In genomic region chr11:113326387-113327011, GRCm38 (mm10) we compare ENCODE assay signal across 8 mouse cellular contexts.
DNase-seq lines count a peak whose midpoint lies in the region; ATAC-seq and TF ChIP-seq lines count a peak whose summit lies in the region.

No protein-coding gene starts in this region.

- H3K9ac ChIP-seq in heart, adult 2 months (ENCODE audit: low read depth, low read length) = no peak overlapping the region
- no peak overlapping the region for H3K9ac ChIP-seq in limb, embryonic 13.5 days
- no peak overlapping the region for H3K9ac ChIP-seq in midbrain, embryonic 16.5 days (ENCODE audit: low read depth, low read length)
- H3K9ac ChIP-seq in stomach, embryonic 16.5 days (ENCODE audit: low read length) = 0 out of 2 replicates have a peak overlapping the region, but pooled peaks have one; percentile 20

- ATAC-seq in limb, embryonic 13.5 days (ENCODE audit: low FRiP score, low read depth) = no peak
- peak; percentile 55 for ATAC-seq in midbrain, embryonic 16.5 days
- peak; percentile 48; the same call in 1 of the 2 replicates for ATAC-seq in stomach, embryonic 16.5 days (ENCODE audit: insufficient read depth, low FRiP score)

- no peak for TF ChIP-seq POLR2A in heart, adult 2 months (IDR thresholded peaks at IDR 0.05; ENCODE audit: insufficient read depth, low read depth, low read length)

- no peaks in the 10 kb centered on the region for H3K4me1 ChIP-seq in heart, adult 2 months (ENCODE audit: control insufficient read depth, insufficient read depth, low read length)
- H3K4me1 ChIP-seq in limb, embryonic 13.5 days = peaks cover 11% of the 10 kb centered on the region
- H3K4me1 ChIP-seq in midbrain, embryonic 16.5 days (ENCODE audit: control insufficient read depth, insufficient read depth, low read length) = peaks cover 8% of the 10 kb centered on the region; the same call in 1 of the 2 replicates
- H3K4me1 ChIP-seq in stomach, embryonic 16.5 days (ENCODE audit: control insufficient read depth, insufficient read depth, low read length) = peaks cover 2% of the 10 kb centered on the region; the same call in 1 of the 2 replicates

- no peaks in the 10 kb centered on the region for H3K36me3 ChIP-seq in heart, adult 2 months (ENCODE audit: control insufficient read depth, insufficient read depth, low read length)
- no peaks in the 10 kb centered on the region for H3K36me3 ChIP-seq in limb, embryonic 13.5 days
- H3K36me3 ChIP-seq in midbrain, embryonic 16.5 days (ENCODE audit: control insufficient read depth, insufficient read depth, low read length) = no peaks in the 10 kb centered on the region
- no peaks in the 10 kb centered on the region for H3K36me3 ChIP-seq in stomach, embryonic 16.5 days (ENCODE audit: control insufficient read depth, insufficient read depth, low read length)

- H3K9me3 ChIP-seq in limb, embryonic 13.5 days = no peaks in the 10 kb centered on the region
- H3K9me3 ChIP-seq in midbrain, embryonic 16.5 days (replicated peaks; ENCODE audit: control insufficient read depth, low read length, poor library complexity, severe bottlenecking) = no peaks in the 10 kb centered on the region
- no peaks in the 10 kb centered on the region for H3K9me3 ChIP-seq in stomach, embryonic 16.5 days (replicated peaks; ENCODE audit: control insufficient read depth, low read length)

- intact Hi-C loops in heart, adult 2 months (cut with DNase I) = no loop called here

- H3K4me2 ChIP-seq in limb, embryonic 13.5 days (replicated peaks) = peak overlapping the region; percentile 54
- H3K4me2 ChIP-seq in midbrain, embryonic 16.5 days (ENCODE audit: low read length) = peak overlapping the region; percentile 41
- peak overlapping the region; percentile 31; the same call in 1 of the 2 replicates for H3K4me2 ChIP-seq in stomach, embryonic 16.5 days (ENCODE audit: low read depth, low read length)

- no peak overlapping the region for H3K27ac ChIP-seq in heart, adult 2 months
- no peak overlapping the region for H3K27ac ChIP-seq in limb, embryonic 13.5 days
- no peak overlapping the region for H3K27ac ChIP-seq in midbrain, embryonic 16.5 days (ENCODE audit: low read length)
- no peak overlapping the region for H3K27ac ChIP-seq in stomach, embryonic 16.5 days (ENCODE audit: low read length)

- no peak overlapping the region for H3K4me3 ChIP-seq in heart, adult 2 months
- no peak overlapping the region; the same call in 1 of the 2 replicates for H3K4me3 ChIP-seq in limb, embryonic 13.5 days
- H3K4me3 ChIP-seq in midbrain, embryonic 16.5 days (ENCODE audit: low read depth, low read length) = no peak overlapping the region
- no peak overlapping the region for H3K4me3 ChIP-seq in stomach, embryonic 16.5 days (replicated peaks; ENCODE audit: low read length)

- no peak for TF ChIP-seq EP300 in heart, adult 2 months (IDR thresholded peaks at IDR 0.05; ENCODE audit: insufficient read depth, low read depth, low read length)

- DNase-seq in 3T3-L1 (ENCODE audit: low read depth, low spot score) = peak; percentile 43
- DNase-seq in adrenal gland, adult 2 months = peak; percentile 74
- DNase-seq in embryo, embryonic 9.5 days (ENCODE audit: extremely low spot score) = peak; percentile 88
- peak; percentile 38 to 75 for DNase-seq in heart, adult 2 months
- peak; percentile 30 for DNase-seq in kidney, adult 11 months

- TF ChIP-seq CTCF in heart, adult 2 months (IDR thresholded peaks at IDR 0.05) = peak; percentile 81

- H3K79me2 ChIP-seq in heart, adult 2 months (replicated peaks; ENCODE audit: control insufficient read depth, insufficient read depth, low read length) = no peaks in the 10 kb centered on the region

- no peaks in the 10 kb centered on the region for H3K27me3 ChIP-seq in heart, adult 2 months (ENCODE audit: control insufficient read depth, insufficient read depth, low read length)
- H3K27me3 ChIP-seq in limb, embryonic 13.5 days = no peaks in the 10 kb centered on the region
- no peaks in the 10 kb centered on the region for H3K27me3 ChIP-seq in midbrain, embryonic 16.5 days (ENCODE audit: control insufficient read depth, insufficient read depth, low read depth, low read length)
- no peaks in the 10 kb centered on the region for H3K27me3 ChIP-seq in stomach, embryonic 16.5 days (ENCODE audit: control insufficient read depth, insufficient read depth, low read length)

- 27% methylated on average over 18 of the region's 18 CpGs for WGBS in heart, adult 2 months
- WGBS in limb, embryonic 13.5 days = 24% methylated on average over 18 of the region's 18 CpGs
- 22% methylated on average over 18 of the region's 18 CpGs for WGBS in midbrain, embryonic 16.5 days
- WGBS in stomach, embryonic 16.5 days = 29% methylated on average over 18 of the region's 18 CpGs

Comparison
In these comparisons a context has a peak if more than half of its experiments do, and no peak if none do; other contexts are left out.
1. DNase-seq: peak in every context shown above with its lines; median percentile 88 in embryo, embryonic 9.5 days; 74 in adrenal gland, adult 2 months; 56 in heart, adult 2 months; 43 in 3T3-L1; 30 in kidney, adult 11 months.